Mouse (Mus musculus) mesoderm, embryonic 11.5 days (tissue): ENCODE results near the gene Pfn2.
A peak's percentile ranks its signal among the peaks of the same experiment; 100 is the strongest.
"Not testable (repeated sequence)": the region's sequence is repeated elsewhere in the genome, so short reads cannot be mapped to it uniquely, and the experiment has no call there.

Source experiments
- DNase-seq: peaks from one replicate; pipeline ENCODE4 v3.0.0-alpha.2; 2012; ENCODE audit warnings: low read depth, low spot score

The Pfn2 gene

GRCm38 (mm10) chr3:57847760-57848185 is at the start of gene Pfn2:
Pfn2 (minus strand) TSS chr3:57848079.
- peak; percentile 90 for DNase-seq

- DNase-seq, result no peak
These were observed 35.1 kb upstream of the Pfn2 start for GRCm38 (mm10) chr3:57882945-57883344.

- DNase-seq, result peak; percentile 69
These were observed 743 bp downstream of the Pfn2 start for GRCm38 (mm10) chr3:57846912-57847759.

DNA sequence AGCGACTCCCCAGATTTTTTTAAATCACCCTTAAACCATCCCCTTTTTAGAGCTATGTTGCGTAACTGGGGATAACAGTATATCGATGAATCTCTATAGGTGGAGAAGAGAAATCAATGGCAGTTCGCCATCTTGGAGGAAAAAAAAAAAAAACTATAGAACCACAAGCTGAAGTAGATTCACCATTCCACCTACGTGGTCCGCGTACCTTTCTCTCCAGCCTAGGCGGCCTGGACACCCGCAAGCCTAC is 1.3 kb downstream of the Pfn2 start:
- no peak for DNase-seq

- peak; percentile 30 for DNase-seq
These were observed 1.9 kb downstream of the Pfn2 start for GRCm38 (mm10) chr3:57845786-57846661.

- DNase-seq, result peak; percentile 24
These were observed 4.1 kb downstream of the Pfn2 start for GRCm38 (mm10) chr3:57843775-57844174.

DNA sequence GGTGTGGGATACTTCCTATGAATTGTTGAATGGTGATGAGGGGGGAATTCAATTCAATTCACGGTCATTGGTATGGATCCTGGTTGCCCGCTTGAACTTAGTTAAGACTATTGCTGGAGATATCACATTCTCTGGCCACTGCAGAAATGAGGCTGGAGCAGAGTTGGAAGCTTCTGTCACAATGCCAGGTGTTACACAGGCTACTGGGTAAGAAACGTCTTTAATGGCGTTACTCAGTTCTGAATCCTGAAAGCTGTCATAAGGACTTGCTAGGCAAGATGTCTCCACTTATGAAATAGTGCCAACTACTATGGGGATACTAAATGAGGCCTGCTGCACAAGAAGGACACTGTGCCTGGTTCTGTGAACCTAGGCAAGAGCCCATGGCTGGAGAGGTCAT is 11.0 kb downstream of the Pfn2 start:
- DNase-seq, result no peak

GRCm38 (mm10) chr3:57833585-57833984 is 14.3 kb downstream of the Pfn2 start:
- DNase-seq, result no peak

DNA sequence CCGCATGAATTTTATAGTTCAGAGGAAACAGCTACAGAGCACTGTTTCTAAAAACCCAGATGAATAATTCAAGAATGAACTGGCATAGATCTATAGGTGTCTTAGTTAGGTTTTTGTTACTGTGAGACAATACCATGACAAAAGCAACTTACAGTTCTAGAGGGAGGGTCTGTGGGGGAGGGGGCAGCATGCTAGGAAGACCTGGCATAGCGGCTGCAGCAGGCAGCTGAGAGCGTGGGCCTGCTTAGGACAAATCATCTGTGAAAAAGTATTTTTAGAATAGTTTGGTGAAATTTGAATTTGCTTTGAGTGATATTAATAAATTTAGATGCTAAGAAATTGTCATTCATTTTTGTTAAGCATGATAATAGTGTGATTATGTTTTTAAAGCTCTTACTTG is 22.0 kb downstream of the Pfn2 start:
- DNase-seq, result no peak

DNA sequence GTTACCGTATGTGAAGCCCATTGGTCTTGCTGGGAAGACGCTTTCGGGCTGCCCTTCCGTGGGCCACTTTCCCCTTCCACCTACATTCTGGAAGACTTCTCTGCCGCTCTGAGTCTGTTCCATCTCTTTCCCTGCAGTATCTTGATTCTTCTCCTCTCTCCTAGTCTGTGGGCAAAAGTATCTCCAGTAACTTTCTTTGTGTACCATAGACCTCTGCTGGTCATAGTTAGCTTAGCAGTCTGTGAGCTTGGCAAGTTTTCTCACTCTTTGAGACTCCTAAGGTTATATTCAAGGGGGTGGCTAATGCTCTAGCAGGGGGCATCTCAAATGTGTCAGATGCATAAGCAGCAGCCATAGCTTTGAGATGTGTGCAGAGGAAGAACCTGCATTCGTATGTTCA is 32.4 kb downstream of the Pfn2 start:
- DNase-seq, result peak; percentile 6

GRCm38 (mm10) chr3:57795071-57795470 is 52.8 kb downstream of the Pfn2 start:
- DNase-seq, result not testable (repeated sequence)
